Mouse (Mus musculus) liver, embryonic 15.5 days (tissue): Measurements from ENCODE around the gene Crtac1. TPM values are rescaled to one million over a fixed set of nuclear protein-coding genes. Genes with fewer than 3 reads are reported as not detected.

Experiments used
- ATAC-seq: fragments of 200-750 bp; cut with Nextera tagmentation; 2 replicates; pipeline ENCODE4 v1.8.0; 2017; ENCODE audit warnings: moderate number of reproducible peaks, mild to moderate bottlenecking, moderate library complexity; ENCODE audit not compliant: insufficient read depth
- H3K27ac ChIP-seq: fragments of 300-500 bp; sonication (generic); replicated peaks from 2 replicates; pipeline ENCODE4 v1.5.1; 2015; ENCODE audit warnings: mild to moderate bottlenecking, inconsistent platforms
- H3K27me3 ChIP-seq: fragments of 300-500 bp; sonication (generic); 2 replicates; pipeline ENCODE4 v1.6.1; 2015; ENCODE audit warnings: mild to moderate bottlenecking, inconsistent platforms
- H3K36me3 ChIP-seq: fragments of 300-500 bp; sonication (generic); replicated peaks from 2 replicates; pipeline ENCODE4 v1.6.1; 2015; ENCODE audit warnings: moderate library complexity, mild to moderate bottlenecking, inconsistent platforms
- H3K4me1 ChIP-seq: fragments of 300-500 bp; sonication (generic); replicated peaks from 2 replicates; pipeline ENCODE4 v1.6.1; 2015; ENCODE audit warnings: inconsistent platforms
- H3K4me2 ChIP-seq: fragments of 300-500 bp; sonication (generic); 2 replicates; pipeline ENCODE4 v1.6.1; 2015; ENCODE audit warnings: moderate library complexity, mild to moderate bottlenecking, inconsistent platforms
- H3K4me3 ChIP-seq: fragments of 300-500 bp; sonication (generic); replicated peaks from 2 replicates; pipeline ENCODE4 v1.5.1; 2015; ENCODE audit warnings: mild to moderate bottlenecking, inconsistent platforms
- H3K9ac ChIP-seq: fragments of 300-500 bp; sonication (generic); 2 replicates; pipeline ENCODE4 v1.6.1; 2015; ENCODE audit warnings: moderate library complexity, mild to moderate bottlenecking, inconsistent platforms
- H3K9me3 ChIP-seq: fragments of 300-500 bp; sonication (generic); replicated peaks from 2 replicates; pipeline ENCODE4 v1.6.1; 2016; ENCODE audit warnings: inconsistent platforms
- WGBS: fragments of 180-500 bp; shearing (Covaris S2); methylation state at CpG from one replicate; pipeline ENCODE4 v1.1.7; 2015; ENCODE audit warnings: mixed read lengths; ENCODE audit not compliant: insufficient replicate concordance; 5-methylcytosine and 5-hydroxymethylcytosine counted together
- microRNA-seq: library from miRNA; unstranded; fragments of <30 nt; microRNA quantifications from one replicate; pipeline ENCODE4, GENCODE M21; 2016
- polyA plus RNA-seq: library from polyadenylated mRNA; unstranded; fragments of >200 nt; fragmentation: Nextera tagmentation; extraction: Ambion mirVana; gene quantifications from 2 replicates; pipeline ENCODE4 v1.2.1, GENCODE M21; 2015

Crtac1 gene
- polyA plus RNA-seq, 1 experiment from 2014 or later: 0.03 TPM

DNA sequence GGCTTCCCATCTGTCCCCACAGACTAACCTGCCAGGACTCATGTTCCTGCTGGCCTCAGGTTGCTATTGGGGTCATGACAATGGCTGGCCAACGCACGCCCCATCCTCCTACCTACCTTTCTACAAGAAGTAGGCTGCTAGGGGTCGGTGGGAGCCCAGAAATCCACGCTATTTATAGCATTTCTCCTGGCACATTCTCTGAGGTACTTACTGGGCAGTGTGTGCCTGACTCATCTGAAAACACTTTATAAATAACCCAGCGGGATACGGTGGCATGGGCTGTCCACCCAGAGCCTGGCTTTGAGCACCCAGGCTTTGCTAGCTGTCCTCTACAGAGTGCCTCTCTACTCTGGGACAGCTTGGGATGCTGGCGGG, 193.3 kb downstream of the Crtac1 start:
- Histone ChIP-seq H3K9ac (no peak overlapping the region), H3K27ac (no peak overlapping the region), H3K4me3 (no peak overlapping the region), H3K4me1 (no peaks in the 10 kb centered on the region), H3K36me3 (no peaks in the 10 kb centered on the region), H3K27me3 (no peaks in the 10 kb centered on the region; the same call in 1 of the 2 replicates), H3K9me3 (no peaks in the 10 kb centered on the region), H3K4me2 (no peak overlapping the region)
- 40% methylated on average over 7 of the region's 7 CpGs for WGBS
- no peak for ATAC-seq

DNA sequence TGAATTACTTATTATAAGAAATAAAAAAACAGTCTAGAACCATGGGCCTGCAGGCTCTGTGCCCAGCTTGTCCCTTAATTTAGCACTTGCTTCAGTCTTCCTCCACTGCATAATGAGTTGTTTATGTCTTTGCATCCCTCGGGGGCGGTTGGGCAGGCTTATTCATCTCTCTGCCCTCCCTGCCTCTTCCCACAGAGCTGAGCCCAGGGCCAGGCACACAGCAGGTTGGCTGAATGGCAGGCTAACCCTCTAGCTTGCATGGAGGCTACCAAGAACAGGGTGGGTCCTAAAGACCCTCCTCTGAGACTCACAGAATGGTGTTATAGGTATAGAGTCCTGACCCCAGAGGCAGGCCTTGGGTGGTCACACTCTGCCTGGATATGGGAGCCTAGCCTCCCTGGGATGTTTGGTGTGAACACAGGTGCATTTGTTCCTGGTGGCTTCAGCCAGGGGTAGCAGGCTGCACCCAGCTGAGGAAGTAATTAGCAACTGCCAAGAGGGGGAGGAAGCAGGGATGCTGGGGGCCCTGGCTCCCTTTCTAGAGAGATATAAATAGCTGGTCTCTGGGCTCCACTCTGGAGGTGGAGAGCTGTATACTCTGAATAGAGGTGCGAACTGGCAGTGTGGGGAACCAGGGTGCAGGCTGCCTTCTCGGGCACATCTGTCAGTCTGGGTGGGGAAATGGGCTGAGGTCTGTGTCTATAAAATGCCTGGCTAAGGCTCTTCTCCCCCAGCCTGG, 193.8 kb downstream of the Crtac1 start:
- no peak overlapping the region for H3K9ac ChIP-seq
- H3K4me1 ChIP-seq: no peaks in the 10 kb centered on the region
- ATAC-seq: no peak
- H3K4me3 ChIP-seq: no peak overlapping the region
- no peak overlapping the region for H3K27ac ChIP-seq
- H3K36me3 ChIP-seq: no peaks in the 10 kb centered on the region
- no peak overlapping the region for H3K4me2 ChIP-seq
- H3K9me3 ChIP-seq: no peaks in the 10 kb centered on the region
- 26% methylated on average over 4 of the region's 4 CpGs for WGBS
- H3K27me3 ChIP-seq: no peaks in the 10 kb centered on the region; the same call in 1 of the 2 replicates

Small RNA genes lying within 50 kb of the gene (microRNA-seq; reads per million reads assigned to microRNA genes)
- gene Gm26339: not detected
- gene Mir3085: not detected

Other genes with a start within 250 kb of the Crtac1 start
- 0.12 TPM in 1 of 2 replicates, not detected in the other for gene Sfrp5, start 229.5 kb downstream of the Crtac1 start, polyA plus RNA-seq
- gene Golga7b, start 184.2 kb downstream of the Crtac1 start, polyA plus RNA-seq: 0.05 TPM in 1 of 2 replicates, not detected in the other
- 9.5 and 10.0 TPM in 2 replicates for gene R3hcc1l, start 87.0 kb upstream of the Crtac1 start, polyA plus RNA-seq
- 0.05 and 0.06 TPM in 2 replicates for gene Loxl4, start 181.0 kb upstream of the Crtac1 start, polyA plus RNA-seq